Mouse (Mus musculus) heart, embryonic 16.5 days (tissue): Measurements from ENCODE around the gene Ttll10. TPM values are rescaled to one million over a fixed set of nuclear protein-coding genes. Genes with fewer than 3 reads are reported as not detected.

Source experiments
- ATAC-seq: fragments of 200-750 bp; cut with Nextera tagmentation; replicated peaks from 2 replicates; pipeline ENCODE4 v1.8.0; 2017; ENCODE audit warnings: moderate number of reproducible peaks; ENCODE audit not compliant: insufficient read depth, low FRiP score; ENCODE audit errors: extremely low read depth
- H3K27ac ChIP-seq: fragments of 300-500 bp; sonication (generic); 2 replicates; pipeline ENCODE4 v1.5.1; 2014; ENCODE audit warnings: mild to moderate bottlenecking, low read length, control low read depth, moderate library complexity
- H3K27me3 ChIP-seq: fragments of 300-500 bp; sonication (generic); 2 replicates; pipeline ENCODE4 v1.6.1; 2014; ENCODE audit warnings: low read length, mixed read lengths; ENCODE audit not compliant: control insufficient read depth, insufficient read depth
- H3K36me3 ChIP-seq: fragments of 300-500 bp; sonication (generic); 2 replicates; pipeline ENCODE4 v1.6.1; 2014; ENCODE audit not compliant: control insufficient read depth, insufficient read depth
- H3K4me1 ChIP-seq: fragments of 300-500 bp; sonication (generic); 2 replicates; pipeline ENCODE4 v1.6.1; 2014; ENCODE audit warnings: low read length, mixed read lengths; ENCODE audit not compliant: control insufficient read depth, insufficient read depth
- H3K4me2 ChIP-seq: fragments of 300-500 bp; sonication (generic); 2 replicates; pipeline ENCODE4 v1.6.1; 2014; ENCODE audit warnings: low read depth, mild to moderate bottlenecking, control low read depth, low read length
- H3K4me3 ChIP-seq: fragments of 300-500 bp; sonication (generic); 2 replicates; pipeline ENCODE4 v1.5.1; 2014; ENCODE audit warnings: mild to moderate bottlenecking, control low read depth, low read length
- H3K9ac ChIP-seq: fragments of 300-500 bp; sonication (generic); 2 replicates; pipeline ENCODE4 v1.6.1; 2014; ENCODE audit warnings: low read length, control low read depth
- H3K9me3 ChIP-seq: fragments of 300-500 bp; sonication (generic); replicated peaks from 2 replicates; pipeline ENCODE4 v1.6.1; 2016; ENCODE audit warnings: low read length; ENCODE audit not compliant: control insufficient read depth
- WGBS: fragments of 180-500 bp; shearing (Covaris S2); extraction: QIAGEN DNeasy Blood & Tissue Kit; methylation state at CpG from one replicate; pipeline ENCODE4 v1.1.7; 2014; 5-methylcytosine and 5-hydroxymethylcytosine counted together
- polyA plus RNA-seq: library from polyadenylated mRNA; unstranded; fragments of >200 nt; fragmentation: Nextera tagmentation; extraction: Ambion mirVana; gene quantifications from 2 replicates; pipeline ENCODE4 v1.2.1, GENCODE M21; 2015

Ttll10 gene
- polyA plus RNA-seq: 0.33 and 0.37 TPM in 2 replicates

- Histone ChIP-seq H3K4me3 (peak within 1 kb of the TSS; percentile 22), H3K4me1 (no peaks in the 10 kb centered on the region), H3K27ac (no peak within 1 kb of the TSS)
These were observed at the start of gene Ttll10 for GRCm38 (mm10) chr4:156059261-156059660. TSS of gene Ttll10 (minus strand) at chr4:156059414.

GRCm38 (mm10) chr4:156103342-156103741 is 44.1 kb upstream of the Ttll10 start:
- no peaks in the 10 kb centered on the region for H3K9me3 ChIP-seq
- 51% methylated on average over 4 of the region's 4 CpGs for WGBS
- no peaks in the 10 kb centered on the region for H3K4me1 ChIP-seq
- H3K27ac ChIP-seq: no peak overlapping the region
- ATAC-seq: no peak
- H3K36me3 ChIP-seq: no peaks in the 10 kb centered on the region
- H3K9ac ChIP-seq: no peak overlapping the region
- H3K4me3 ChIP-seq: no peak overlapping the region
- H3K27me3 ChIP-seq: no peaks in the 10 kb centered on the region
- H3K4me2 ChIP-seq: no peak overlapping the region

More at GRCm38 (mm10) chr4:156059261-156059660, at the start of gene Ttll10:
- H3K9ac ChIP-seq: peak within 1 kb of the TSS; percentile 30; the same call in 1 of the 2 replicates
- no peak; the same call in 1 of the 2 replicates for ATAC-seq
- no peaks in the 10 kb centered on the region for H3K27me3 ChIP-seq
- H3K9me3 ChIP-seq: no peaks in the 10 kb centered on the region
- no peak within 1 kb of the TSS for H3K4me2 ChIP-seq
- no peaks in the 10 kb centered on the region for H3K36me3 ChIP-seq
- WGBS: 37% methylated on average over 5 of the region's 5 CpGs

GRCm38 (mm10) chr4:156101481-156101903 is 42.3 kb upstream of the Ttll10 start:
- H3K36me3 ChIP-seq: no peaks in the 10 kb centered on the region
- H3K4me1 ChIP-seq: peaks cover 3% of the 10 kb centered on the region; the same call in 1 of the 2 replicates
- H3K27ac ChIP-seq: no peak overlapping the region
- no peak overlapping the region for H3K4me2 ChIP-seq
- no peak overlapping the region for H3K4me3 ChIP-seq
- no peak for ATAC-seq
- no peaks in the 10 kb centered on the region for H3K9me3 ChIP-seq
- H3K27me3 ChIP-seq: no peaks in the 10 kb centered on the region
- H3K9ac ChIP-seq: no peak overlapping the region
- 39% methylated on average over 3 of the region's 3 CpGs for WGBS

DNA sequence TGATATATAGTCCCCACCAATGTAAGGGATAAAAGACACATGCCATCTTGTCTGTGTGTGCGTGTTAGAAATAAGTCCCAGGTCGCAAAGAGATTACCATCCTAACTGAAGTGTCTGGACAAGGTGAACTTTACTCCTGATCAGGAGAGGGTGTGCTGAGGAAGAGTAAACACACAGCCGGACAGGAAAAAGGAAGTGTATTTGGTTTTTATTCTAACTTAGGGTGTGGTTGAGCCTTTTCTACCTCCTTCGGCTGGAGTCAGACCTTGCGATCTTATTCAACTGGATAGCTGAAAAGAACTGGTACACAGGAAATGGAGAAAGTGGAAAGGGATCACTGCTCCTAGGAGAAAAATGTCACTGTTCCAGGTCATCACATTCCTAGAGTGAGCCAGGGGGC is 41.3 kb upstream of the Ttll10 start:
- Histone ChIP-seq H3K36me3 (no peaks in the 10 kb centered on the region), H3K27me3 (no peaks in the 10 kb centered on the region), H3K4me1 (peaks cover 3% of the 10 kb centered on the region; the same call in 1 of the 2 replicates), H3K9me3 (no peaks in the 10 kb centered on the region), H3K4me2 (no peak overlapping the region), H3K4me3 (no peak overlapping the region), H3K9ac (no peak overlapping the region), H3K27ac (no peak overlapping the region)
- ATAC-seq: no peak
- WGBS: 82% methylated on average over 5 of the region's 5 CpGs

DNA sequence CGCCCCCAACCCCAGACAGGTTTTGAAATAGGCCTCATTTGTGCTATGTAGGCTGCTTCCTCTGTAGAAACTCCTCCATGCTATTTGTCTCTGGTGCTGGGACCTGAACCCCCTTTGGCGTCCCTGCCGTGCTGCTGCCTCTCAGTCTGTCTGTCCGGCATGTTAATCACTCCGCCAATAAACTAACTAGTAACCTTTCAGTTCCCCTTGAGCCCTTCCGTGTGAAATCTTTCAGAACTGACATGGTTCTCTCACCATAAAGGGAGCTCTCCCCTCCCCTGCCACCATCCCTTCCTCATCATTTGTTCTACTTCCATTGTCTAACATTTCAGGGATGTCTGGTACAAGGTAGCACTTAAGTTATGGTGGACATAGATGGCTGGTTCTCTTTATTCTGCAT is 40.2 kb upstream of the Ttll10 start:
- H3K9ac ChIP-seq: no peak overlapping the region
- WGBS: 75% methylated on average over 6 of the region's 6 CpGs
- no peaks in the 10 kb centered on the region for H3K36me3 ChIP-seq
- no peak overlapping the region for H3K27ac ChIP-seq
- no peak overlapping the region for H3K4me3 ChIP-seq
- H3K4me2 ChIP-seq: no peak overlapping the region
- no peak for ATAC-seq
- no peaks in the 10 kb centered on the region for H3K27me3 ChIP-seq
- H3K4me1 ChIP-seq: peaks cover 3% of the 10 kb centered on the region; the same call in 1 of the 2 replicates
- H3K9me3 ChIP-seq: no peaks in the 10 kb centered on the region

DNA sequence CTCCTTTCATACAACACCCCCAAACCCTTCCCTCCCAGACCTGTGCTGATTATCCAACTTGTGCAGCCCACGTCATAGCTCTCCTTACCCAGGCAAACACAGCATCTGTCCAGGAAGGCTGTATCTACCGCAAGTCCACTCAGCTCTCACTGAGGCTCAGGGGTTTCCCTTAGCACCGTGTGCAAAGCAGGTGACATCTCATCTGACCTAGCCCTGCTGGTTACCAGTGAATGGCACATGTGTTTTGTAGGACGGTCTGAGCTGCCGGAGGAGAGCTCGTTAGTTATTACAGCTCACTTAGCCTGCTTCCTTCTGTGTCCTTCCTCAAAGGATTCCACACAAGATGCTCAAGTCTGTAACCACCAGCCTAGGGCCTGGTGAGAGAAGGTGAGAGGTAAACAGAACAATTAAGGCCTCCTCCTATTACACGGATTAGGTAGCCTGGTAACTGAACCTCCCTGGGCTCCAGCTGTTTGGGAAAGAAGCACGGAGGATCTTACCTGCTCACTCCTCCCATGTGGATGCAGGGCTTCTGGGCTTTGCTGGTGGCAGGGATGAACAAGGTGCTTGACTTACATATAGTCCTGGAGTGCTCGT is 38.7 kb upstream of the Ttll10 start:
- no peak overlapping the region for H3K4me2 ChIP-seq
- WGBS: 55% methylated on average over 9 of the region's 9 CpGs
- no peak for ATAC-seq

GRCm38 (mm10) chr4:156096191-156096590 is 37.0 kb upstream of the Ttll10 start:
- Histone ChIP-seq H3K4me1 (peaks cover 3% of the 10 kb centered on the region; the same call in 1 of the 2 replicates), H3K36me3 (no peaks in the 10 kb centered on the region), H3K27ac (no peak overlapping the region), H3K4me2 (no peak overlapping the region), H3K4me3 (no peak overlapping the region), H3K9ac (no peak overlapping the region), H3K9me3 (no peaks in the 10 kb centered on the region), H3K27me3 (no peaks in the 10 kb centered on the region)
- 89% methylated on average over 1 of the region's 1 CpGs for WGBS
- no peak for ATAC-seq

More for the DNA sequence above, 38.7 kb upstream of the Ttll10 start:
- H3K9ac ChIP-seq: no peak overlapping the region
- H3K4me1 ChIP-seq: peaks cover 3% of the 10 kb centered on the region; the same call in 1 of the 2 replicates
- no peaks in the 10 kb centered on the region for H3K9me3 ChIP-seq
- H3K4me3 ChIP-seq: no peak overlapping the region
- no peak overlapping the region for H3K27ac ChIP-seq
- no peaks in the 10 kb centered on the region for H3K27me3 ChIP-seq
- no peaks in the 10 kb centered on the region for H3K36me3 ChIP-seq

GRCm38 (mm10) chr4:156093758-156094157 is 34.5 kb upstream of the Ttll10 start:
- no peak overlapping the region for H3K4me2 ChIP-seq
- no peaks in the 10 kb centered on the region for H3K27me3 ChIP-seq
- ATAC-seq: no peak
- H3K27ac ChIP-seq: no peak overlapping the region
- no peaks in the 10 kb centered on the region for H3K9me3 ChIP-seq
- H3K4me3 ChIP-seq: no peak overlapping the region
- H3K9ac ChIP-seq: no peak overlapping the region
- WGBS: 82% methylated on average over 5 of the region's 5 CpGs
- no peaks in the 10 kb centered on the region for H3K36me3 ChIP-seq
- H3K4me1 ChIP-seq: peaks cover 3% of the 10 kb centered on the region; the same call in 1 of the 2 replicates

- Histone ChIP-seq H3K27me3 (no peaks in the 10 kb centered on the region), H3K36me3 (no peaks in the 10 kb centered on the region), H3K4me2 (no peak overlapping the region), H3K4me1 (peaks cover 3% of the 10 kb centered on the region; the same call in 1 of the 2 replicates), H3K9me3 (no peaks in the 10 kb centered on the region), H3K9ac (no peak overlapping the region), H3K27ac (no peak overlapping the region), H3K4me3 (no peak overlapping the region)
- no peak for ATAC-seq
- 77% methylated on average over 1 of the region's 1 CpGs for WGBS
These were observed 33.6 kb upstream of the Ttll10 start for GRCm38 (mm10) chr4:156092765-156093164.
